Mouse (Mus musculus) embryonic facial prominence, embryonic 12.5 days (tissue): ENCODE measurements around the gene Trp73. TPM values are rescaled to one million over a fixed set of nuclear protein-coding genes. Genes with fewer than 3 reads are reported as not detected.

ENCODE experiments used
- ATAC-seq: fragments of 200-750 bp; cut with Nextera tagmentation; 2 replicates; pipeline ENCODE4 v1.8.0; 2017; ENCODE audit not compliant: insufficient number of reproducible peaks, insufficient read depth, low FRiP score, low TSS enrichment
- H3K27ac ChIP-seq: fragments of 300-500 bp; sonication (generic); 2 replicates; pipeline ENCODE4 v1.5.1; 2016; ENCODE audit warnings: mild to moderate bottlenecking
- H3K27me3 ChIP-seq: fragments of 300-500 bp; sonication (generic); 2 replicates; pipeline ENCODE4 v1.6.1; 2016; ENCODE audit warnings: mild to moderate bottlenecking, moderate library complexity
- H3K36me3 ChIP-seq: fragments of 300-500 bp; sonication (generic); 2 replicates; pipeline ENCODE4 v1.6.1; 2016; ENCODE audit warnings: mild to moderate bottlenecking
- H3K4me1 ChIP-seq: fragments of 300-500 bp; sonication (generic); 2 replicates; pipeline ENCODE4 v1.6.1; 2016
- H3K4me2 ChIP-seq: fragments of 300-500 bp; sonication (generic); replicated peaks from 2 replicates; pipeline ENCODE4 v1.6.1; 2016; ENCODE audit warnings: mild to moderate bottlenecking, moderate library complexity
- H3K4me3 ChIP-seq: fragments of 300-500 bp; sonication (generic); 2 replicates; pipeline ENCODE4 v1.5.1; 2016; ENCODE audit warnings: mild to moderate bottlenecking
- H3K9ac ChIP-seq: fragments of 300-500 bp; sonication (generic); 2 replicates; pipeline ENCODE4 v1.6.1; 2016; ENCODE audit warnings: mild to moderate bottlenecking, moderate library complexity
- H3K9me3 ChIP-seq: fragments of 300-500 bp; sonication (generic); 2 replicates; pipeline ENCODE4 v1.6.1; 2016; ENCODE audit warnings: mild to moderate bottlenecking, moderate library complexity
- WGBS: fragments of 180-500 bp; shearing (Covaris S2); methylation state at CpG from one replicate; pipeline ENCODE4 v1.1.7; 2016; 5-methylcytosine and 5-hydroxymethylcytosine counted together
- polyA plus RNA-seq: library from polyadenylated mRNA; unstranded; fragments of >200 nt; fragmentation: Nextera tagmentation; extraction: Ambion mirVana; gene quantifications from 2 replicates; pipeline ENCODE4 v1.2.1, GENCODE M21; 2016

The Trp73 gene
- polyA plus RNA-seq, 1 experiment from 2014 or later = 1.5 TPM

DNA sequence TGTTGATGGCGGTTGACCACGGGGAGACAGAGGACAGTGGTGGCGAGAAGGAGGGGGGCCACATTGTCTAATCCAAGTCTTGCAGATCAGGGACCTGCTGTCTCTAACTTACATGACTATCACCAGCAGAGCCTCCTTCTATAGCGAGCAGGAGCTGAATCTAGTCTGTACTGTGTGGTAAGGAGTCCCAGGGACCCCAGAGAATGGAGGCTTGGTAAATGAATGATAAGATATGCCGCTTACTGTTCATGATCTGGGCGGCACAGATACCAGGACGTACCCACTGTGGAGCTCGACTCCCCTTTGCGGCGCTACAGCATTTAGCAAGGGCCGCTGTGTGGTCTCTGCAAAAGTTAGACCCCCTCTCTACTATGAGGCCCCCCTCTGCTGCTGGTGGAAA lies 18.2 kb downstream of the Trp73 start:
- Histone ChIP-seq H3K9me3 (no peaks in the 10 kb centered on the region), H3K27ac (no peak overlapping the region), H3K27me3 (peaks cover 15% of the 10 kb centered on the region; the same call in 1 of the 2 replicates), H3K36me3 (no peaks in the 10 kb centered on the region), H3K4me2 (no peak overlapping the region), H3K4me3 (no peak overlapping the region), H3K4me1 (no peaks in the 10 kb centered on the region), H3K9ac (no peak overlapping the region)
- no peak for ATAC-seq
- 78% methylated on average over 11 of the region's 11 CpGs for WGBS

DNA sequence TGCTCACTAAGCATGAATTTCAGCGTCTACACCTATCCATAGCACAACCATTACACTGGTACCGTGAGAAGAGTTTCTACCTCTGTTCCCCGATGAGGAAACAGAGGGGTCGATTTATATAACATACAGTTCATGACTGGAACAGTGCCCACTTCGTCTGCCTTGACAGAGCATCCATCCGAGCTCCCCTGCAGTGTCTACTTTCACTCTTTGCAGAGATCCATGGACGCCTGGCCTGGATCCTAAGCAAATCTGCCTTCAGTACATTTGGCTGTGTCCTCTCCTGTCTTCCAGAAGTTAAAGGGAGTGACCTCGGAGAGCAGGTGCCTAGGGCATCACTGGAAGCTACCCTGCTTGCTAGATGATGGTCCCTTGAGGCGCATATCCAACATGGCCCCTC lies 20.8 kb downstream of the Trp73 start:
- ATAC-seq = no peak
- Histone ChIP-seq H3K4me3 (no peak overlapping the region), H3K4me2 (no peak overlapping the region), H3K36me3 (no peaks in the 10 kb centered on the region), H3K27ac (no peak overlapping the region), H3K27me3 (peaks cover 6% of the 10 kb centered on the region; the same call in 1 of the 2 replicates), H3K9ac (no peak overlapping the region), H3K4me1 (no peaks in the 10 kb centered on the region), H3K9me3 (no peaks in the 10 kb centered on the region)
- 80% methylated on average over 9 of the region's 9 CpGs for WGBS

DNA sequence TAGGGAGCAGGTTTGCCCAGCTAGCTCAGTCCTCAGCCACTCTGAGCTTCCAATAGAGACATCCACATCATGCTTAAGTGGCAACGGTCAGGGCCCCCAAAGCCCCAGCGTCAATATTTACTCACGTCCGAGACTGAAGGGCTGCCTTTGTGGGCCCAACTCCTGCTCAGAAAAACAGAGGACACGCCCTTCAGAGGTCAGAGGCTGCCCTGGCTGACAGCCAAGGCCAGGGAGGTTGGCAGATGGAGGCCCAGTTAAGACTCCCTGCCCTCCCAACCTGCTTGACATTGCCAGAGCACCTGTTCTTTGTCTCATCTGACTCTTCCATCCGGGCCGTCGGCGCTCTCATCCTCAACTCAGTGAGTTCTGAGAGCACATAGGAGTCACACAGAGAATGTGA lies 21.2 kb downstream of the Trp73 start:
- Histone ChIP-seq H3K4me2 (no peak overlapping the region), H3K9me3 (no peaks in the 10 kb centered on the region), H3K27me3 (peaks cover 6% of the 10 kb centered on the region; the same call in 1 of the 2 replicates), H3K4me3 (no peak overlapping the region), H3K36me3 (no peaks in the 10 kb centered on the region), H3K9ac (no peak overlapping the region), H3K27ac (no peak overlapping the region), H3K4me1 (no peaks in the 10 kb centered on the region)
- no peak for ATAC-seq
- WGBS = 68% methylated on average over 9 of the region's 9 CpGs

DNA sequence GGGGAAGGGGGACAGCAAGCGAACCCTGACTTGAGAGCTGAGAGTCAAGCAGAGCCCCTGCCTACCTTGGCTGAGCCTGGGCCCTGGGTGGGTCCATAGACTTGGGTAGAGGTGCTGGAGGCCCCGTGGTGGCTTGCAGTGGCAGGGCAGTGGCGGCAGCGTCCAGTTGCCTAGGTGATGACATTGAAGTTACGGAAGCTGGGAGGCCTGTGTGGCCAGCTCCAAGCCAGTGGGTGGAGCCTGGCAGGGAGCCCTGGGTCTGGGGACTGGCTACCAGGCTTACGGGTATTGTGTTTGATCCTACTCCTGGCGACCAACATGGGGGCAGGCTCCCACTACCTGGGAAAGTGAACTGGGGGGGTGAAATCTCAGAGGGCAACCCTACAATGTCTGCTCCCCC lies 23.6 kb downstream of the Trp73 start:
- H3K4me2 ChIP-seq = no peak overlapping the region
- H3K27me3 ChIP-seq = 0 out of 2 replicates have a peak, but pooled peaks cover 2% of the 10 kb centered on the region
- no peaks in the 10 kb centered on the region for H3K36me3 ChIP-seq
- H3K9me3 ChIP-seq = no peaks in the 10 kb centered on the region
- no peak overlapping the region for H3K9ac ChIP-seq
- H3K4me1 ChIP-seq = no peaks in the 10 kb centered on the region
- 53% methylated on average over 7 of the region's 7 CpGs for WGBS
- H3K27ac ChIP-seq = no peak overlapping the region
- no peak overlapping the region for H3K4me3 ChIP-seq
- ATAC-seq = no peak

DNA sequence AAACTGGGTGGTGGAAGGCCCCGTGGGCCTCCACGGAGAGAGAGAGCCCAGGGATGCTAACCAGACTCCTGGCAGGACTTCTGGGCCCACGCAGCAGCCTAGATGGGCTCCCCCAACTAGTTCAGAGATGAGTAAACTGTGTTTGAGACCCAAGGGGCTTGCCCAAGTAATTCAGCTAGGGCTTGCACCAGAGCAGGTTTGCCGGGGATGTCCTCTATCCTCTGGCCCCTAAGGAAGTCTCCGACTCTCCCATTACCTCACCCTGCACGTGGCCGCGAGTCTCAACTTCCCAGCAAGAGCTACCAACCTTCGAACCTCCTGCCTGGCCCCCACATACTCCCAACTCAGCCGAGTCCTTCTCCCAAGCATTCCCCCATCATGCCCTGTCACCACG lies 30.2 kb downstream of the Trp73 start:
- Histone ChIP-seq H3K27ac (no peak overlapping the region), H3K9ac (no peak overlapping the region), H3K27me3 (0 out of 2 replicates have a peak, but pooled peaks cover 9% of the 10 kb centered on the region), H3K36me3 (no peaks in the 10 kb centered on the region), H3K4me1 (peaks cover 6% of the 10 kb centered on the region; the same call in 1 of the 2 replicates), H3K4me3 (no peak overlapping the region), H3K9me3 (no peaks in the 10 kb centered on the region), H3K4me2 (no peak overlapping the region)
- ATAC-seq = no peak
- 78% methylated on average over 11 of the region's 11 CpGs for WGBS

DNA sequence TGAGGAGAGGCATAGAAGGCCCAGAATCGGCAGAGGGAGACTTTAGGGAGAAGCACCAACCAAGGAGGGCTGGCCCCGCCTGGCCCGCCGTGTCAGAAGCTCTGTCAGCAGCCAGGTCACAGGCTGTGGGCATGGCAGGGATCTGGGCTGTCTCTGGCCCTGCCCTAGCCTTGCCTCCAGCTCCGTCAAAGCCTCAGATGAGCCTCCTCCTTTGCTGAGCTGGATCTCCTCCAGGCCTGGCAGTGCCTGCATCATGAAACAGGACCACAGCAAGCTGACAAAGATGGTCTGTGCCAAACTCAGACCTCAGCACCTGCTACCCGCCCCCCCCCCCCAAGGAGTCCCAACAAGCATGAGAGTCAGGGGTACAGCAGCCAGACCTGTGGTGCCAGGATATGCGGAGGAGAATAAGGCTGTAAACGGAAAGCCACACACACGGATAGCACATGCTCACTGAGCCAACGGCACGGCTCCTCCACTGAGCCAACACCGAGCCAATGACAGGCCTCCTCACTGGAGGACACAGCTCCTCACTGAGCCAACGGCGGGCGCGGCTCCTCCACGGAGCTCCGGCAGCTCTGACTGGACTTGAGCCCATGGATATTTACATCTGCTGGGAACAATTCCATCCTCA lies 30.7 kb downstream of the Trp73 start:
- Histone ChIP-seq H3K27me3 (0 out of 2 replicates have a peak, but pooled peaks cover 9% of the 10 kb centered on the region), H3K9me3 (no peaks in the 10 kb centered on the region), H3K4me1 (peaks cover 6% of the 10 kb centered on the region; the same call in 1 of the 2 replicates), H3K36me3 (no peaks in the 10 kb centered on the region), H3K9ac (no peak overlapping the region), H3K27ac (no peak overlapping the region), H3K4me3 (no peak overlapping the region), H3K4me2 (no peak overlapping the region)
- no peak for ATAC-seq
- WGBS = 68% methylated on average over 18 of the region's 18 CpGs

DNA sequence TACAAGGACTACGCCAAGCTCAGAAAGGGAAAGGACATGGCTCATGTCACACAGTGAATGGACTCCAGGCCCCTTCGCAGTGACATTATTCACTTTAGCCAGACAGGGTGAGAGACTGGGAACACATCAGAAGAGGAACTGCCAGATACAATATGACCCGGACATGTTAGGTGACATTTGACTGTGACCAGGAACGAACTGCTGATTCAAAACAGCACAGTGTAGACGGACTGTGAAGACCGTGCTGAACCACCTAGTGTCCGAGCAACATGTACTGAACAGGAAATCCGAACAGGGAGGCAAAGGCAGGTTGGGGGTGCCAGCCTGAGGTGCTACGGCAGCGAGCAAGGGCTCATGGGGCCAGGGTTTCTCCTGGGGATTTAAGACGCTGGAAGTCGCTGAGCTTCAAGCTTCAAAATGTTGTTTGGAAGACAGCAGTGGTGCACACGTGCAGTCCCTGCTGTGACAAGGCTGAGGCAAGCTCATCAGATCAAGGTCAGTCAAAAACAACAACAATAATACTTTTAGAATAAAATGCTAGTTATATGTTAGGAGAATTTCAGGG lies 33.4 kb downstream of the Trp73 start:
- ATAC-seq = no peak
- Histone ChIP-seq H3K4me1 (peaks cover 6% of the 10 kb centered on the region; the same call in 1 of the 2 replicates), H3K27ac (no peak overlapping the region), H3K4me2 (no peak overlapping the region), H3K9ac (no peak overlapping the region), H3K27me3 (peaks cover 22% of the 10 kb centered on the region), H3K36me3 (no peaks in the 10 kb centered on the region), H3K4me3 (no peak overlapping the region), H3K9me3 (no peaks in the 10 kb centered on the region)
- WGBS = 79% methylated on average over 13 of the region's 13 CpGs

DNA sequence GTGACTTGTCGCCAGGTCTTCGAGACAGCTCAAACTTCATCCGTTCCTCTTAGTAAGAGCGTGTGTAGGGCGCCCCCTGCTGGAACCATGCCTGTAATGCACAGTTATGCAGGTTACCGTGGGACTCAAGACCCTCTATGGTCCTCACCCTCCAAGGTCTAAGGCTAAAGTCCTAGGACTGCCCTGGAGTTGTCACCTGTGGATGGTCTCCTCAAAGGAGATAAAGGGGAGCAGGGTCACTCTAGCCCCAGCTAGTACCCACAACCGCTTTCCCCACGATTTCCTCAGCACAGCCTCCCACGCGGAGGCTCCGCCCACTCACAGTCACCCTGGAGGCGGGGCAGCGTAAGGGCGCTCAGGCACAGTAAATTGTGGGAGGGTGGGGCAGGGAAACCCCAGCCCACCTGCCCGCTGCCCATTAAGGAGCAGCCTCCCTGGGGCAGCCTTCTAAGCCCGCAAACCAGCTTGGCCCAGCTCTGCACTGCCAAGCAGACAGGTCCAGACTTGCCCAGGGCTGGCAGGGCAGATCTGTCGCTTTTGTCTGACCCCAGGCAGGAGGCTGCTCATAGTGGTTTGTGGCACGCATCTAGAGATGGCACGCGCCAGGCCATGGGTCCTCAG lies 34.5 kb downstream of the Trp73 start:
- H3K4me3 ChIP-seq = no peak overlapping the region
- H3K4me2 ChIP-seq = peak overlapping the region; percentile 39
- ATAC-seq = no peak; the same call in 1 of the 2 replicates
- H3K36me3 ChIP-seq = no peaks in the 10 kb centered on the region
- H3K27me3 ChIP-seq = peaks cover 24% of the 10 kb centered on the region
- H3K9ac ChIP-seq = 0 out of 2 replicates have a peak overlapping the region, but pooled peaks have one; percentile 13
- no peak overlapping the region for H3K27ac ChIP-seq
- no peaks in the 10 kb centered on the region for H3K9me3 ChIP-seq
- WGBS = 30% methylated on average over 20 of the region's 20 CpGs
- H3K4me1 ChIP-seq = peaks cover 6% of the 10 kb centered on the region; the same call in 1 of the 2 replicates

DNA sequence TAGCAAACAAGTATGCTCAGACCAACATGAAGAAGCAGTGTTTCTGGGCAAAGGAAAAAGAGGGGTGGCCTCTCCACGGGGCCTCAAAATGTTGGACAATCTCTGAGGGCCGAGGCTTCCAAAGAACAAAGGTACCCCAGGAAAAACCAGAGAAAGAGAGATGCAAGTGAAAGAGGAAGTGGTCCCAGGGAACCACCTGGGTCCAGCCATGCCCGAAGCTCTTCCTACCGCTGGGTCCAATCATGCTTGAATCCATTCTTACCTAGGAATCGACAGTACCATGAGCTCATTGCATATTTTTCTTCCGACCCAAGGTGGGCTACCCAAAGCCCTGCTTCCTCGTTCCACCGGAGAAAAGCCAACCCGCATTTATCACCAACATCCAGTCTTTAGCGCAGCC lies 36.1 kb downstream of the Trp73 start:
- H3K4me1 ChIP-seq = peaks cover 6% of the 10 kb centered on the region; the same call in 1 of the 2 replicates
- WGBS = 85% methylated on average over 10 of the region's 10 CpGs
- no peak for ATAC-seq

DNA sequence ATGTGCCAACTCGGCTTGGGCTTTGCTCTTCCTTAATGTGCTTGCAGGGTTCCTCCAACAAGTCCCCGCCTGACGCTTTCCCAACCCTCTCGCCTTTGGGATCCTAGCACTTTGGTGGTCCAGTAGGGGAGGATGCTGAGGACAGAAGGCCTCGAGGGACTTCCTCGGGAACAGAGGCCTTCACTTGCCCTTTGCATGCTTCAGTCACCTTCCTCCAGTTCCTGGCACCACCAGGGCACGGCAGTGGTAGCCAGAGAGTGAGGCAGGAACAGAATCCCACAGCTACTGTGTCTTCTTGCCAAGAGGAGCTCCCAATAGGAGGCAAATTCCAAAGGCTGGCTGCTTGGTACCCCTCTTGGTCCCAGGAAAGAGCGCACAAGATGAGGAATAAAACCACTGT lies 36.6 kb downstream of the Trp73 start:
- Histone ChIP-seq H3K4me2 (no peak overlapping the region), H3K27me3 (peaks cover 21% of the 10 kb centered on the region), H3K36me3 (no peaks in the 10 kb centered on the region), H3K4me3 (no peak overlapping the region), H3K4me1 (peaks cover 6% of the 10 kb centered on the region; the same call in 1 of the 2 replicates), H3K27ac (no peak overlapping the region), H3K9ac (no peak overlapping the region), H3K9me3 (no peaks in the 10 kb centered on the region)
- ATAC-seq = no peak
- WGBS = 73% methylated on average over 8 of the region's 8 CpGs

More for the DNA sequence above, 36.1 kb downstream of the Trp73 start:
- no peak overlapping the region for H3K4me3 ChIP-seq
- no peak overlapping the region for H3K9ac ChIP-seq
- H3K27ac ChIP-seq = no peak overlapping the region
- H3K4me2 ChIP-seq = no peak overlapping the region
- H3K36me3 ChIP-seq = no peaks in the 10 kb centered on the region
- no peaks in the 10 kb centered on the region for H3K9me3 ChIP-seq
- peaks cover 21% of the 10 kb centered on the region for H3K27me3 ChIP-seq

DNA sequence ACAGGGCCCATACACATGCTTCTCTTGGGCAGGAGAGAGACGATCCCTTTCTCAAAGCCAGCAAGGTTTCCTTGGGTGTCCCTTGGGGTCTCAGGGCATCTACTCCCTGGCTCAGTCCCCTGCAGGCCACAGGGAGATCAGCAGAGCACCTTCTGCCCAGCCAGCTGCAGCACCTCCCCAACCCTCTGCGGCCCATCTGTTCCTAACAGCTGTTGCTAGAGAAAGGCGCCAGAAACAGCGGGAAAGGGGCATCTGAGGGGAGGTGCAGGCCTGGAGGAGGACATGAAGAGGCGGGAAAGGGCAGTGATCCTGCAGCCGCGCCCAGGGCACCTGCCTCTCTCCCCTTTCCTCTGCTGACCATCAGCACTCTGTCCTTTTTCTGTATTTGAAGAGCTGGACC lies 40.6 kb downstream of the Trp73 start:
- Histone ChIP-seq H3K4me1 (no peaks in the 10 kb centered on the region), H3K36me3 (no peaks in the 10 kb centered on the region), H3K4me3 (no peak overlapping the region), H3K9ac (no peak overlapping the region), H3K4me2 (no peak overlapping the region), H3K27ac (no peak overlapping the region), H3K9me3 (no peaks in the 10 kb centered on the region), H3K27me3 (peaks cover 42% of the 10 kb centered on the region)
- WGBS = 60% methylated on average over 7 of the region's 7 CpGs
- ATAC-seq = no peak

DNA sequence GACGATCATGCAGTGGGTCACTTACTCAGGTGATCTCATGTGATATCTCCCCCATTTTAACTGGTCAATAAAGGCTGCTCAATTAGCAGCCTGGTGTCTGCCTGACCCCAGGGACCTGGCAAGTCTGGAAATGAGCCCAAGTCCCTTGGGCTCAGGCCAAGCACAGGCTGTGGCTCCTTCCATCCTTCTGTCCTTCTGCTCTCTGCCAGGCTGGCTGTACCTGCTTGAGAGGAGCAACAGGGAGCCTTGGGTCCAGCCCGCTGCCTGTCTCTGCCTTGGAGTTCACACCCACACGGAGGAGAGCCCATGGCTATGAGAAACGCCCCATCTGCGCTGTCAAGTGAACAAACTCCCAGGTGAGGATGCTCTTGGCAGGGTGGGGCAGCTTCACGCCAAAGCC lies 43.9 kb downstream of the Trp73 start:
- peaks cover 31% of the 10 kb centered on the region for H3K27me3 ChIP-seq
- WGBS = 25% methylated on average over 6 of the region's 6 CpGs

More for the DNA sequence above, 43.9 kb downstream of the Trp73 start:
- H3K4me1 ChIP-seq = no peaks in the 10 kb centered on the region
- no peak overlapping the region for H3K9ac ChIP-seq
- no peak overlapping the region for H3K4me2 ChIP-seq
- H3K4me3 ChIP-seq = no peak overlapping the region
- ATAC-seq = no peak
- no peaks in the 10 kb centered on the region for H3K9me3 ChIP-seq
- no peak overlapping the region for H3K27ac ChIP-seq
- no peaks in the 10 kb centered on the region for H3K36me3 ChIP-seq
